Mouse (Mus musculus) CD4-positive, CD25-positive, alpha-beta regulatory T cell, adult 2 months (primary cell): ENCODE measurements around the gene Raph1.

Experiments
- DNase-seq: peaks from one replicate; pipeline ENCODE4 v3.0.0-alpha.2; 2012; ENCODE audit warnings: low read depth, low spot score

Gene Raph1

DNA sequence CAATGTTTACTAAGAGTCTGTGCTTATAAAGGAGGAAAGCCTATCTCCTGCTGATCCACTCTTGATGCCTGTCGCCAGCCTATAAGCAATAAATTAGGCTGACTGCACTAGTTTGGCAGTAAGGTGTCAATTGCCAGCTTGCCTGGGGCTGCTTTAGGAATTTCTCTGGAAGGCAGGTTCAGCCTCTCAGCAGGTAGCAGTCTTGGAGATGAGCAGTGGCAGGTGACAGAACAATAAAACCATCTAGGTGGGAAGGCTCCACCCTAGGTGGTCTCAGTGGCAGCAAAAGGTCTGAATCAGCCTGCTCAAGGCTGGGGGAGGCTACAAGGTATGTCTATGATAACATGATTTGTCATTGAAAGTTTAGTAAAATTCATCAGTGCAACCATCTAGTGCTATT, 134.4 kb downstream of the Raph1 start:
- no peak for DNase-seq
